Mouse (Mus musculus): ENCODE measurements around the gene Tbx4.

DNA sequence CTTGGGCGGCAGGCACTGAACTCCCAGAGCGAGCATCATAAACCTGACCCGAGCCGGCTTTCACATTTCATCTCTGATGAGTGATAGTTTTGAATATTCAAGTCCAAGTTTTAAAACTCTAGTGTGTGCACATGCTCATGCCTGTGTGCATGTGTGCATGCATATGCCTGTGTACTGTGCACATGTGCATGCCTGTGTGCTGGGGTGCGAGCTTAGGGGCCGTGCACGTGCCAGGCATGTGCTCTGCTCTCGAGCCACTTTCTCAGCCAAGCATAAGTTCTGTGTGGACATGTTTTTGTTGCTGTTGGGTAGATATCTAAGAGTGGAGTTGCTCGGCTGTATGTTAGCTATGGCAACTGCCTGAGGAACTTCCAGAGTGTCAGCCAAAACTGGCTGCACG lies 62.5 kb downstream of the Tbx4 start:
- TF ChIP-seq CTCF (IDR thresholded peaks at IDR 0.05; ENCODE audit: borderline replicate concordance, extremely low read depth, insufficient read depth, insufficient read length) (no peak), POLR2A (IDR thresholded peaks at IDR 0.05; ENCODE audit: borderline replicate concordance, extremely low read depth, insufficient read depth, insufficient read length, poor library complexity, severe bottlenecking) (no peak)

Data from brain, embryonic 14.5 days (tissue).